Mouse (Mus musculus) lung, postnatal 10 days (tissue): ENCODE results near the gene Cog1.
"Not testable (repeated sequence)": the region's sequence is repeated elsewhere in the genome, so short reads cannot be mapped to it uniquely, and the experiment has no call there.

Experiments
- DNase-seq: peaks from one replicate; pipeline ENCODE4 v3.0.0; 2021

Cog1 gene

GRCm38 (mm10) chr11:113633398-113633797, 15.6 kb upstream of the Cog1 start:
- DNase-seq = no peak

- DNase-seq = no peak
Measured at GRCm38 (mm10) chr11:113634699-113635121, 14.3 kb upstream of the Cog1 start.

GRCm38 (mm10) chr11:113638680-113639079, 10.3 kb upstream of the Cog1 start:
- DNase-seq = no peak

GRCm38 (mm10) chr11:113645181-113645580, 3.8 kb upstream of the Cog1 start:
- DNase-seq = no peak

- peak; percentile 89 for DNase-seq
Measured at GRCm38 (mm10) chr11:113648152-113648551, 817 bp upstream of the Cog1 start.

GRCm38 (mm10) chr11:113649353-113650210, 613 bp downstream of the Cog1 start, which contains the start of gene Slc39a11:
TSS of gene Slc39a11 (minus strand) at chr11:113650079.
- DNase-seq = peak; percentile 74

- no peak for DNase-seq
Measured at GRCm38 (mm10) chr11:113651206-113651906, 2.4 kb downstream of the Cog1 start.

- peak; percentile 65 for DNase-seq
Measured at GRCm38 (mm10) chr11:113651907-113652273, 2.9 kb downstream of the Cog1 start.

GRCm38 (mm10) chr11:113652516-113652915, 3.5 kb downstream of the Cog1 start:
- no peak for DNase-seq

GRCm38 (mm10) chr11:113654105-113654504, 5.1 kb downstream of the Cog1 start:
- DNase-seq = no peak

- no peak for DNase-seq
Measured at GRCm38 (mm10) chr11:113654561-113655270, 5.7 kb downstream of the Cog1 start.

- no peak for DNase-seq
Measured at GRCm38 (mm10) chr11:113656511-113656932, 7.6 kb downstream of the Cog1 start.

- DNase-seq = no peak
Measured at GRCm38 (mm10) chr11:113657221-113657620, 8.3 kb downstream of the Cog1 start.

GRCm38 (mm10) chr11:113658319-113658718, 9.3 kb downstream of the Cog1 start:
- DNase-seq = no peak

GRCm38 (mm10) chr11:113658763-113659162, 9.8 kb downstream of the Cog1 start:
- DNase-seq = no peak

- not testable (repeated sequence) for DNase-seq
Measured at GRCm38 (mm10) chr11:113660213-113660612, 11.2 kb downstream of the Cog1 start.

GRCm38 (mm10) chr11:113660940-113661339, 12.0 kb downstream of the Cog1 start:
- no peak for DNase-seq

- DNase-seq = no peak
Measured at GRCm38 (mm10) chr11:113661835-113662351, 12.9 kb downstream of the Cog1 start.

- DNase-seq = no peak
Measured at GRCm38 (mm10) chr11:113664279-113664678, 15.3 kb downstream of the Cog1 start.

- DNase-seq = no peak
Measured at GRCm38 (mm10) chr11:113666205-113666604, 17.2 kb downstream of the Cog1 start.

- peak; percentile 56 for DNase-seq
Measured at GRCm38 (mm10) chr11:113666648-113667047, 17.7 kb downstream of the Cog1 start.

- no peak for DNase-seq
Measured at GRCm38 (mm10) chr11:113667122-113667521, 18.2 kb downstream of the Cog1 start.

- DNase-seq = no peak
Measured at GRCm38 (mm10) chr11:113667704-113668103, 18.7 kb downstream of the Cog1 start.
